Mouse (Mus musculus): Measurements from ENCODE around the gene Ucma. TPM values are rescaled to one million over a fixed set of nuclear protein-coding genes. Genes with fewer than 3 reads are reported as not detected.

Ucma gene
- total and polyA plus RNA-seq, 2 experiments from 2014 or later, result 5.3 to 13.2 TPM

DNA sequence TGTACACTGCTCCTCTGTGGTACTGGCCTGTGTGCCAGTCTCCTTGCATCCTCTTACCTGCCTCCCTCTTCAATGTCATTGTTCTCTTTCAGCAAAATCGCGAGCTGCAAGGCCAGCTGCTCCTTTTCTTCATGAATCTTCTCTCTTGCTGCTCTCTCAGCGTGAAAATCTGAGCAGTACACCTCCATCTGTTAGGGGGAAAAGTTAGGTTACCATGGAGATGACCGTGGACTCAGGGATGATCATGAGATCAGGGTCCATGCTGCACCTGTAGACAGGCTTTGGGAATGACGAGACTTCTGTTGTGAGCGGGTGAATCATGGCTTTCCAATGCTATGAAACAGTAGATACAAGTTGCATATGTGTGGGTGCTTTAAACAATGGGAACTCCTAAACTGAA lies 51.1 kb downstream of the Ucma start:
- Histone ChIP-seq H3K9me3 (ENCODE audit: low read length) (no peaks in the 10 kb centered on the region), H3K4me3 (ENCODE audit: low read length) (no peak overlapping the region), H3K36me3 (ENCODE audit: insufficient read depth, low read length) (peaks cover 19% of the 10 kb centered on the region; the same call in 1 of the 2 replicates), H3K4me1 (ENCODE audit: insufficient read depth, low read length) (no peaks in the 10 kb centered on the region), H3K4me2 (ENCODE audit: low read depth, low read length) (no peak overlapping the region), H3K9ac (replicated peaks; ENCODE audit: low read length) (no peak overlapping the region), H3K27me3 (ENCODE audit: insufficient read depth, low read length) (no peaks in the 10 kb centered on the region), H3K27ac (peak overlapping the region; percentile 41; the same call in 1 of the 2 replicates)
- ATAC-seq (peak; percentile 67), DNase-seq (ENCODE audit: low spot score) (peak; percentile 62)
- no peak for TF ChIP-seq CTCF (IDR thresholded peaks at IDR 0.05; ENCODE audit: low read depth)
- 49% methylated on average over 6 of the region's 6 CpGs for WGBS

DNA sequence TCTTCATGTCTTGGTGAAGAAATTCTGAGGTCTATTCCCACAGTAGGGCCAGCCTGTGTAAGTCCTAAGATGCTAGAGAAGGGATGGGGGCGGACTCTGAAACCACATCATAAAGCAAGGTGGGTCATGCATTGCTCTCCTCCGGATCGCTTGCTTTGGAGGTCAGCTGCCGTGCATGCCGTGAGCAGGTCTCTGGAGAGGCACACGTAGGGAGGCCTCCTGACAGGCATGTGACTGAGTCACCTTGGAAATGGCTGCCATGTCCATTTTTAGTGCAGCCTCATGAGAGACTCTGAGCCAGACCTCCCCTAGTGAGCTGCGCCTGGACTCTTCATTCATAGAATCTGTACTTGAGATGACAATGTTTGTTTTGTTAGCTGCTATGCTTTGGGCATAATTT lies 52.1 kb downstream of the Ucma start:
- no peak overlapping the region for H3K9ac ChIP-seq (replicated peaks; ENCODE audit: low read length)
- H3K27ac ChIP-seq, result no peak overlapping the region
- TF ChIP-seq CTCF (IDR thresholded peaks at IDR 0.05; ENCODE audit: low read depth), result no peak
- no peaks in the 10 kb centered on the region for H3K9me3 ChIP-seq (ENCODE audit: low read length)
- ATAC-seq (no peak), DNase-seq (ENCODE audit: low spot score) (no peak)
- H3K4me3 ChIP-seq (ENCODE audit: low read length), result no peak overlapping the region
- H3K4me2 ChIP-seq (ENCODE audit: low read depth, low read length), result no peak overlapping the region
- H3K4me1 ChIP-seq (ENCODE audit: insufficient read depth, low read length), result no peaks in the 10 kb centered on the region
- WGBS, result 83% methylated on average over 7 of the region's 7 CpGs
- H3K36me3 ChIP-seq (ENCODE audit: insufficient read depth, low read length), result peaks cover 13% of the 10 kb centered on the region; the same call in 1 of the 2 replicates
- no peaks in the 10 kb centered on the region for H3K27me3 ChIP-seq (ENCODE audit: insufficient read depth, low read length)

DNA sequence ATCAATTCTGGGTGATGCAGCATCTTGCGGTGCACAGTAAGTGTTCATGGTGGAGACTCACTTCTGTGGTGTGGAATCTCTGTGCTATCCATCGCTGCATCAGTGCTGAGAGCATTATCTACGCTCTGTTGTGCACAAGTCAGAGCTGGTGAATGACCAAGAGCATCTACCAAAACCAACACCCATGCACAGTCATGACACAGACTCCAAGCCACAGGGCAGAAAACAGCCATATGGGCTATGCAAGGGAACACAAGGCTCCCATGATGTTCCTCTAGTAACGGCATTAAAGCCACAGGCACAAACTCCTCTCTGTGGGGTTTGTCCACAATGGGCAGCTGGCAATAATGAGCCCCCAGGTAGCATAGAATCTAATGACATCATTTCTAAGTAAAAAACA lies 53.9 kb downstream of the Ucma start:
- no peak overlapping the region for H3K4me3 ChIP-seq (ENCODE audit: low read length)
- no peaks in the 10 kb centered on the region for H3K4me1 ChIP-seq (ENCODE audit: insufficient read depth, low read length)
- DNase-seq (ENCODE audit: low spot score), result peak; percentile 33
- peak; percentile 44 for ATAC-seq
- H3K4me2 ChIP-seq (ENCODE audit: low read depth, low read length), result no peak overlapping the region
- no peak overlapping the region for H3K27ac ChIP-seq
- no peaks in the 10 kb centered on the region for H3K9me3 ChIP-seq (ENCODE audit: low read length)
- no peak overlapping the region for H3K9ac ChIP-seq (replicated peaks; ENCODE audit: low read length)
- H3K36me3 ChIP-seq (ENCODE audit: insufficient read depth, low read length), result peaks cover 13% of the 10 kb centered on the region; the same call in 1 of the 2 replicates
- no peak for TF ChIP-seq CTCF (IDR thresholded peaks at IDR 0.05; ENCODE audit: low read depth)
- WGBS, result 73% methylated on average over 4 of the region's 4 CpGs
- no peaks in the 10 kb centered on the region for H3K27me3 ChIP-seq (ENCODE audit: insufficient read depth, low read length)

DNA sequence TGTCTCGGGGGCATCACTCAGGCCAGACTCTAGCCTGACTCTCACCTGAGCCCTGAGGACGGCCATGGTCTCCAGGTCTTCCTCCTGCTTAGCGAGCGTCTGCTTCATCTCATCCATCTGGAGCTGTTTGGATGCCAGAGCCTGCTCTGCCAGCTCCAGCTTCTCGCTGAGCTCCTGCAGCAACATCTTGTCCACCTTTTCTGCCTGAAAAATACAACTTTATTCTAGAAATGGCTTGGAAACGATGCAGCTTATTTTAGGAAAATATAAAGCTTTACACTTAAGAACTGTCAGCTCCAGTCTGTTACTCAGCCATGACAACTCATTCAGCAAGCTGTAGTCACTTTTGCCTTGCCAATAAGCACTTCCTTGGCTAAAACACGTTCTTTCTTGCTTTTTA lies 55.3 kb downstream of the Ucma start:
- H3K4me1 ChIP-seq (ENCODE audit: insufficient read depth, low read length), result no peaks in the 10 kb centered on the region
- TF ChIP-seq CTCF (IDR thresholded peaks at IDR 0.05; ENCODE audit: low read depth), result no peak
- H3K27me3 ChIP-seq (ENCODE audit: insufficient read depth, low read length), result no peaks in the 10 kb centered on the region
- no peaks in the 10 kb centered on the region for H3K9me3 ChIP-seq (ENCODE audit: low read length)
- no peak overlapping the region for H3K4me3 ChIP-seq (ENCODE audit: low read length)
- H3K27ac ChIP-seq, result no peak overlapping the region
- H3K9ac ChIP-seq (replicated peaks; ENCODE audit: low read length), result no peak overlapping the region
- ATAC-seq, result no peak
- no peak for DNase-seq (ENCODE audit: low spot score)
- H3K4me2 ChIP-seq (ENCODE audit: low read depth, low read length), result no peak overlapping the region
- WGBS, result 70% methylated on average over 7 of the region's 7 CpGs
- H3K36me3 ChIP-seq (ENCODE audit: insufficient read depth, low read length), result peaks cover 19% of the 10 kb centered on the region; the same call in 1 of the 2 replicates

DNA sequence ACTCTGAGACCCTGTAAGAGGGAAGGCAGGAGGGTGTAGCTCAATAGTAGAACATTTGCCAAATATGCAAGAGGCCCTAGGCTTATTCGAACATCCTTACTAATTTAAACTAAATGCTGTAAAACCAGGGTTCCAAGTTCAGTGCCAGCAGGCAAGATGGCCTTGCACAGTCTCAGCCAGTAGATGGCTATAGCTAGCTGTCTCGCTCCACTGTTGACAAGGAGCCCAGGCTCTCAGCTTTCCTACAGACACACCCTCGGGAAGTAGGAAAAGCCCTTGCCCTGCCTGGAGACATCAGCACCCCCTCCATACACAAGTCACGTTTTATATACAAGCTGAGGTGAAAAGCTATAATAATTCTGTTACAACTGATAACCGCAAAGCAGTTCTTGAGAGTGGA lies 56.7 kb downstream of the Ucma start:
- Histone ChIP-seq H3K4me2 (ENCODE audit: low read depth, low read length) (no peak overlapping the region), H3K9me3 (ENCODE audit: low read length) (no peaks in the 10 kb centered on the region), H3K27me3 (ENCODE audit: insufficient read depth, low read length) (no peaks in the 10 kb centered on the region), H3K27ac (no peak overlapping the region), H3K4me1 (ENCODE audit: insufficient read depth, low read length) (no peaks in the 10 kb centered on the region), H3K4me3 (ENCODE audit: low read length) (no peak overlapping the region), H3K9ac (replicated peaks; ENCODE audit: low read length) (no peak overlapping the region), H3K36me3 (ENCODE audit: insufficient read depth, low read length) (peaks cover 21% of the 10 kb centered on the region; the same call in 1 of the 2 replicates)
- WGBS, result 73% methylated on average over 5 of the region's 5 CpGs
- no peak for TF ChIP-seq CTCF (IDR thresholded peaks at IDR 0.05; ENCODE audit: low read depth)
- ATAC-seq (no peak), DNase-seq (ENCODE audit: low spot score) (no peak)

DNA sequence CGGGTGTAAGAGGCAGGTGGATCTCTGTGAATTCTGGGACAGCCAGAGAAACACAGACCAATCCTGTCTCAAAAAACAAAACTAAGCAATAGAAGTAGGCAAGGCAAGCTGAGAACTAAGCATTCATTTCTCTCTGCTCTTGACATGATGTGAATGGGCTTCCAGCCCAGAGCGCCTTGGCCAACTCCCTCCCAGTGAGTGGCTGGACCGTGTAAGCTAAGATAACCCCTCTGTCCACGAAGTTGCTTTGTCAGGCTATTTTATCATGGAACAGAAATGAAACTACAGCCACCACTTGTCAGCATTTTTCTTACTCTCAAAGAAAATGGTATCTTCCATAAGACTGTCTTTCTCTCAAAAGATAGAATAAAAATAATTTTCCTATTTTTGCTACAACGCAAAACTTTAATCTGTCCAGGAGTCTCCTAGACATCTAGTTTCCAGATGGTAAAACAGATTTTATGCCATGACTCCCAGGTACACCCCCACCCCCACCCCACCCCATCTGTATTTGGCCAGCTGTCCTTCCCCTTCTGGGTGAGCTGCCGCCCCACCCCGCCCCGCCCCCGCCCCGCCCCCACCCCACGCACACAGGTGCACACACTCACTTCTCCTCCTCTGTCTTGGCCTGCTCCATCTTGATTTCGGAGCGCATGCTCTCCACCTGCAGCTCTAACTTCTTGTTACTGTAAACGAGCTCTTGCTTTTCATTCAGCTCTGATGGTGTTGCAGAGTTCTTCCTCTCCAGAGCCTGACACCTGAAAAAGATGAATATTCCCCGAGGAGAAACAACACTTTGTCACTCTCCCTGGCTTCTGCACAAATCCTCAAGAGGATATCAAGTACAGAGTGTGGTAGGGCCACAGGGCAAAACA lies 57.9 kb downstream of the Ucma start:
- no peak overlapping the region for H3K4me2 ChIP-seq (ENCODE audit: low read depth, low read length)
- DNase-seq (ENCODE audit: low spot score) (no peak), ATAC-seq (no peak)
- H3K36me3 ChIP-seq (ENCODE audit: insufficient read depth, low read length), result peaks cover 13% of the 10 kb centered on the region; the same call in 1 of the 2 replicates
- no peak overlapping the region for H3K4me3 ChIP-seq (ENCODE audit: low read length)
- H3K4me1 ChIP-seq (ENCODE audit: insufficient read depth, low read length), result no peaks in the 10 kb centered on the region
- H3K9me3 ChIP-seq (ENCODE audit: low read length), result no peaks in the 10 kb centered on the region
- no peak for TF ChIP-seq CTCF (IDR thresholded peaks at IDR 0.05; ENCODE audit: low read depth)
- H3K27ac ChIP-seq, result no peak overlapping the region
- WGBS, result 56% methylated on average over 10 of the region's 15 CpGs
- no peak overlapping the region for H3K9ac ChIP-seq (replicated peaks; ENCODE audit: low read length)
- H3K27me3 ChIP-seq (ENCODE audit: insufficient read depth, low read length), result no peaks in the 10 kb centered on the region

DNA sequence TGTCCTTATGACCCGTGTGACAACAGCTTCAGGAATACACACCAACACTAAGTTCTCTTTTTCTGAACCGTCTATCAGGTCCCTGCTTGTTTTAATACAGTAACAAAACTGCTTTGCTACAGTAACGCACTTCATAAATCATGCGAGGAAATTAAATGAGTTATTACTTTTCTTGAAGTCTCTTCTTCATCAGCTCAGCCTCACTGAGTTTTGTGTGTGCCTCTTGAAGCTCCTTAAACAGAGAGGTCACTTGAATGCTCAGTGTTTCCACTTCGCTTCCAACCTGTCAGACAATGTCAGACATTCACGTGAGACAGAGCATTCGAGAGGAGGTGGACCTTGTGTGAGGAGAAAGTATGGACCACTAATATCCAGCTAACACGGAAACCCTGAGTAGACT lies 58.9 kb downstream of the Ucma start:
- ATAC-seq (no peak), DNase-seq (ENCODE audit: low spot score) (no peak)
- no peak overlapping the region for H3K4me2 ChIP-seq (ENCODE audit: low read depth, low read length)
- TF ChIP-seq CTCF (IDR thresholded peaks at IDR 0.05; ENCODE audit: low read depth), result no peak
- H3K36me3 ChIP-seq (ENCODE audit: insufficient read depth, low read length), result peaks cover 14% of the 10 kb centered on the region; the same call in 1 of the 2 replicates
- WGBS, result 84% methylated on average over 8 of the region's 8 CpGs
- no peak overlapping the region for H3K4me3 ChIP-seq (ENCODE audit: low read length)
- no peak overlapping the region for H3K9ac ChIP-seq (replicated peaks; ENCODE audit: low read length)
- H3K9me3 ChIP-seq (ENCODE audit: low read length), result no peaks in the 10 kb centered on the region
- H3K4me1 ChIP-seq (ENCODE audit: insufficient read depth, low read length), result no peaks in the 10 kb centered on the region
- no peak overlapping the region for H3K27ac ChIP-seq
- H3K27me3 ChIP-seq (ENCODE audit: insufficient read depth, low read length), result no peaks in the 10 kb centered on the region

Measured in hindbrain, postnatal 0 days (tissue).